Mouse (Mus musculus): Measurements from ENCODE around the gene Gadd45b.
A peak's percentile ranks its signal among the peaks of the same experiment; 100 is the strongest.

Gene Gadd45b

DNA sequence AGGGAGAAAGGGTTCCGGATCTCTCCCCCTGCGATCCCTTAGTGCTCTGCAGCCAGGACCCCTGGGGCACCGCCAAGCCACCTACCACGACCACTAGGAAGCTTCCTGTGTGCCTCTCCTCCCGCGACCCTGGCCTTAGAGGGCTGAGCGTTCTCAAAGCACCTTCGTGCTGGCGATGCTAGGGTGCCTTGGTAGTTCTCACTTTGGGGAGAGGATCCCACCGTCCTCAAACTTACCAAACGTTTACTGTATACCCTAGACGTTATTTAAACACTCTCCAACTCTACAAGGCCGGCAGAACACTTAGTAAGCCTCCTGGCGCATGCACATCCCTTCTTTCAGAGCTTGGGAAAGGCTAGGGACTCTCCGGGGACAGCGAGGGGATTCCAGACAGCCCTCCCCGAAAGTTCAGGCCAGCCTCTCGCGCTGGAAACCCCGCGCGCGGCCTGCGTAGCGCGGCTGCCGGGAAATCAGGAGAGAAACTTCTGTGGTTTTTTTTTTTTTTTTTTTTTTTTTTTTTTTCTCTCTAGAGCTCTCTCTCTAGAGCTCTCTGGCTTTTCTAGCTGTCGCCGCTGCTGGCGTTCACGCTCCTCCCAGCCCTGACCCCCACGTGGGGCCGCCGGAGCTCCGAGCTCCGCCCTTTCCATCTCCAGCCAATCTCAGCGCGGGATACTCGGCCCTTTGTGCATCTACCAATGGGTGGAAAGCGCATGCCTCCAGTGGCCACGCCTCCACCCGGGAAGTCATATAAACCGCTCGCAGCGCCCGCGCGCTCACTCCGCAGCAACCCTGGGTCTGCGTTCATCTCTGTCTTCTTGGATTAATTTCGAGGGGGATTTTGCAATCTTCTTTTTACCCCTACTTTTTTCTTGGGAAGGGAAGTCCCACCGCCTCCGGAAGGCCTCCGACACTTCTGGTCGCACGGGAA, at the start of gene Gadd45b:
Gadd45b (plus strand) TSS at position 775 of the 928 bp plus-strand sequence.
- peak; percentile 99 for DNase-seq

DNA sequence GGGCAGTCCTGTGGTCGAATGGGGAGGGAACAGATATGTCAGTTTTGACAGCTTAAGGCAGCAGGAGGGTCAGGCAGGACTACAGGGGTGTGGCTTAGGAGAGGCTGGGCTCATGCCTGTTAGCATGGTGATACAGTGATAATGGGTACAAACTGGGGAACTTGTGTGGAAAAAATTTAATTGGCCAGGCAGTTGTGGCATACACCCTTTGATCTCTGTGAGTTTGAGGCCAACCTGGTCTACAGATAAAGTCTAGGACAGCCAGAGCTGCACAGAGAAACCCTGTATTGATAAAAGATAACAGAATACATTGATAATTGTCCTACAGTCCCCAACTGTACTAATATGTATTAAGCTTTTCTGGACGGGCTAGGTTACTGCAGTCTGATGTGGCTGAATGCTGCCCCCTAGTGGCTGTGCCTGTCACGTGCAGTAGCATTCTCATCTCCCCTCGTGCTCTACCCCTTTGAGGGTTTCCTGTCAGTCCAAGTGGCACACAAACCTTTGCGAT, 49.7 kb upstream of the Gadd45b start:
- peak; percentile 65 to 87 for DNase-seq

DNA sequence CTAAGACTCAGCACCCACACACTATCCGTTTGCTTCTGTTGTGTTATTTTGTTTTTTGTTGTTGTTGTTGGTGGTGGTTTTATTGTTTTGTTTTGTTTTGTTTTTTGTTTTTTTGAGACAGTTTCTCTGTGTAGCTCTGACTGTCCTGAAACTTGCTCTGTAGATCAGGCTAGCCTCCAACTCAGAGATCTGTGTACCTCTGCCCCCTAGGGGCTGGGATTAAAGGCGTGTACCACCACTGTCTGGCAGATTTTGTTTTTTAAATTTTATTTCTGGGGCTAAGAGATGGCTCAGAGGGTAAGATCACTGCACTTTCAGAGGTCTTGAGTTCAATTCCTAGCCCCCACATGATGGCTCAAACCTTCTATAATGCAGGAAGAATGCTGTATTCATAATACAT, 49.0 kb upstream of the Gadd45b start:
- no peak for DNase-seq

DNA sequence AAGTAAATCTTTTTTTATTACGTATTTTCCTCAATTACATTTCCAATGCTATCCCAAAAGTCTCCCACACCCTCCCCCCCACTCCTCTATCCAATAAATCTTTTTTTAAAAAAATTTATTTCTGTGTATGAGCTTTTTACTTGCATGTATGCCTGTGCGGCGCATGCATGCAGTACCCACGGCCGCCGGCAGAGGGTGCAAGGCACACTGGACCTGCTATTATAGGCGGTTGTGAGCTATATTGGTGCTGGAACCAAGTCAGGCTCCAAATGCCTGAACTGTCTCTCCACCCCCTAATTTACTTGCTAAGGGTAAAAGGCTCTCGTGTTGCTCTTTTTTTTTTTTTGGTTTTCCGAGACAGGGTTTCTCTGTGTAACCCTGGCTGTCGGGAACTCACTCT, 48.6 kb upstream of the Gadd45b start:
- peak; percentile 75 to 90 for DNase-seq

DNA sequence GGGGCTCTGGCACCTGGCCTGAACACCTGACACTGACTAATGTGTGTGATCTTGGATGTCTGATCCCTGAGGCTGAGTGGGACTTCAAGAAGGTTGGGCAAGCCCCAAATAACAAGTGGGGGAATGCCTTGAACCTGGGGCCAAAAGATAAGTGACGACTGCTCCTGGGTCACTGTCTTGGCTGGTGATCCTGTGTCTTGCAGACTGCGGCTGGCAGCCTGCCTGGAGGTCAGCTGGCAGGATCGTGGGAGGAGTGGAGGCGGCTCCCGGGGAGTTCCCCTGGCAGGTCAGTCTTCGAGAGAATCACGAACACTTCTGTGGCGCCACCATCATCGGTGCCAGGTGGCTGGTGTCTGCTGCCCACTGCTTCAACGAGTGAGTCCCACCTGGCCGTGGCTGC, 42.7 kb upstream of the Gadd45b start:
- peak; percentile 86 to 91 for DNase-seq

DNA sequence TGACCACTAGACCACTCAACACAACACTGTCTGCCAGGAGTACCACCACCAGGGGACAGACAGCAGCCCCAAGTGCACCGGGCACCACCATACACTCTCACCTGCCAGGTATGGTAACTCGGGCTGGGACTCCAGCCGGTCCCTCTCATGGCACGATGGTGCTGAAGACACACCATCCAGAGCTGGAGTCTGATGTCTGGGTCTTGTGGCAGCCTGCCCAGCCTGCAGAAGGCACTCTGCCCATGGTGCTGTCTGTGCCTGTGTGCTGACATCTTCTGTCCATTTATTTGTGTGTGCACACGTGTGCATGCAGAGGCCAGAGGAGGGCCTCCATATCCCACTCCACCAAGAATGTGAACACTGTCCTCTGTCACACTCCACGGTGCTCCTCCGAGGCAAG, 34.8 kb upstream of the Gadd45b start:
- no peak for DNase-seq

DNA sequence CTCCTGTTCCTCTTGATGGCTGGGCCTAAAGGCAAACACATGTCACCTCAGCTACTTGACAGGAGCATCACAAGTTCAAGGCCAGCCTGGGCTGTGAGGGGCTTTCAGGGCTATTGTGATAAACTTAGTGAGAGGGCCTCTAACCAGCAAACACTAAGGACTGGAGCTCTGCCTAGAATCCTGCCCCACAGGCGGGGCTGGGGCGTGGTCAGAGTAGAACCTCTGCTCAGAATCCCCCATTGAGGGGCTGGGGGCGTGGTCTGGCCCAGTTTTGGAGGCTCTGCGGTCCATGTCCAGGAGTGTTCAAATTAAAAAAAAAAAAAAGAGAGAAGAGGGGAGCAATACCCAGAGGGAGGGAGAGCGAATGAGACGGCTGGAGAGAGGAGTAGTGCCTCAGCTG, 34.2 kb upstream of the Gadd45b start:
- no peak for DNase-seq

DNA sequence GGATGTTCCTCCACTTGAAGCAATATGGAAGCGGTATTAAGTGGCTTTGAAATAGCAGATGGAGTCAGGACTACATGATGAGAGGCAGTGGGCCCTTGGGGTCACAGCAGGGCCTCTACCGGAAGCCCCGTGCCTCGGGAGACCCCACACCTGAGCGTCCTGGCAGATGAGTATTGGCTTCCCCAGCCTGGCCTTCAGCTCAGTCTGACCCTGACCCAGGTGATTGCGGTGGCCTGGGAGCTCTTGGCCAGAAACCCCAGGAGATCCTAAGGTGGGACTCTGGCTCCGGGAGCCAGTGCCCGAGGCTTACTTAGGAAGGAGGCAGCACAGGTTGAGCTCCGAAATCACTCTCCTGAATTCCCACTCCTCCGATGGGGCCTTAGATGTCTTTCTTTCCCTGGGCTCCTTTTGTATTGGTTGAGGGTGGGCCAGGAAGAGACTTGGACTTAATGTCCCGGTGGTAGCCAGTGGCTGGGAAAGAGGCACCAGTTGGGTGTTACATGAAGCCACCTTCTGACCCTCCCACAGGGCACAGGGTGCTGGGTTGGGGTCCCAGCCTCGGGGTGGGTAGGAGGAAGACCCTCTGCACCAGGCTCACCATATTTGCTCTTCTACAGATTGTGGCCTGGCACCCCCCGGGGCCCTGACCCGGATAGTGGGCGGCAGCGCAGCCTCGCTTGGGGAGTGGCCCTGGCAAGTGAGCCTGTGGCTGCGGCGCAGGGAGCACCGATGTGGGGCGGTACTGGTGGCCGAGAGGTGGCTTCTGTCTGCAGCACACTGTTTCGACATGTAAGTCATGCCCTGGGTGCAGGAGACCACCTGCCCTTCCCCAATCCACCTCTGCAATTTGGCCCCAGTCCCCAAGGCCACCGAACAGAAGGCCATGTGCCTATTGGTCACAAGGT, 33.0 kb upstream of the Gadd45b start:
- no peak for DNase-seq

DNA sequence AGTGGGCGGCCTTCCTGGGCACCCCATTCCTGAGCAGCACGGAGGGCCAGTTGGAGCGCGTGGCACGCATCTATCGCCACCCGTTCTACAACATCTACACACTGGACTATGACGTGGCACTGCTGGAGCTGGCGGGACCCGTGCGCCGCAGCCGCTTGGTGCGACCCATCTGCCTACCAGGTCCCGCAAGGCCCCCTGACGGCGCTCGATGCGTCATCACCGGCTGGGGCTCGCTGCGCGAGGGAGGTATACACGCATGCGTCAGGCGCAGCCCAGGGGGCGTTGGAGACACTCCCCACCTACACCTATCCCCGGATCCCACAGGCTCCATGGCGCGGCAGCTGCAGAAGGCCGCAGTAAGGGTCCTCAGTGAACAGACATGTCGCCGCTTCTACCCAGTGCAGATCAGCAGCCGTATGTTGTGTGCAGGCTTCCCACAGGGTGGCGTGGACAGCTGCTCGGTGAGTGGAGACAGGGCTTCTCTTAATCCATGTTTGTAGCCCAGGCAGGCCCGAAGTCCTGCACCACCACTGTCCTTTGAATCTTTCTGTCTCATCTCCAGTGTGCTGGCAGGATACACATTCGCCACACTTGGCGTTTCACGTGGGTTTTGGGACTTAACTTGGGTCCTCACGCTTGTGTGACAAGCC, 31.9 kb upstream of the Gadd45b start:
- no peak for DNase-seq

DNA sequence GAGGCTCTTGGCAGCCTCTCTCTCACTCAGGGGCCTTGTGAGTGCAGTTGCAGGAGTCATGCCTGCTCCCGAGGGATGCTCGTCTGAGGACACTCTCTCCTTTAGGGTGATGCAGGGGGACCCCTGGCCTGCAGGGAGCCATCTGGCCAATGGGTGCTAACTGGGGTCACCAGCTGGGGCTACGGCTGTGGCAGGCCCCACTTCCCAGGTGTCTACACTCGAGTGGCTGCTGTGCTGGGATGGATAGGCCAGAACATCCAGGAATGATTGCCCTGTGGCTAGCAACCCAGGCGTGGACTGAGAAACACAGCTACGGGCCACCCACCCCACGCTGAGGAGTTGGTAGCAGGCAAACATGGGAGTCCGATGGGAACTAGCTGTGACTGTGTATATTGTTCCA, 30.8 kb upstream of the Gadd45b start:
- no peak for DNase-seq

DNA sequence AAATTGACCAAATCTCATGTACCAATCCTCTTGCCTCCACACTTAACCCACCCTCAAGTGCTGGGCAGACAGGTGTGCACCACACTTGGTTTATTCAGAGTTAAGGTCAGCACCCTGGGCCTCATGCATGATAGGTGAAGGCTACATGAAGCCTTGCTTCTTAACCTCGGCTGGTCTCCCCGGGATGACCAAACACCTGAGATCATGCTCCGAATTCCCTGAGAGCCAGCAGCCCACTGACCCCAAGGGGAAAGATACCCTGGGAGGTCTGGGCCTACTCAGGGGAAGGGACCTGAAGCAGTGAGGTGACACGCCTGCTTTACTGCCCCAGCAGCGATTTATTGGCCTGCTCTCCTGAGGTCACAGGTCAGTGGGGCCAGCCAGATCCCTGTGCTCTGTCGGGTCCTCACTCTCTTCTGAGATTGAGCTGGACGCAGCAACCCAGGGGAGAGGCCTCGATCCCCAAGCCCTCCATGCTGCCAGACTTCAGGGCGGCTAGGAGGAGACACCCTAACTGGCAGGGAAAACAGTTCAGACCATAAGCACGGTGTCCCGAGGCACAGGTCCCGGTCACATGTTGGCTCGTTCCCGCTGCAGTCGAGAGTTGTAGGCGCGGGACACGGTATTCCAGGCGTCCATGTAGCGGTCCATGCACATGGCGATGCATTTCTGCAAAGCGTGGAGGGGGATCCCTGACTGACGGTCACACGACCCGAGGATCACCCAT, 30.1 kb upstream of the Gadd45b start:
- no peak for DNase-seq

DNA sequence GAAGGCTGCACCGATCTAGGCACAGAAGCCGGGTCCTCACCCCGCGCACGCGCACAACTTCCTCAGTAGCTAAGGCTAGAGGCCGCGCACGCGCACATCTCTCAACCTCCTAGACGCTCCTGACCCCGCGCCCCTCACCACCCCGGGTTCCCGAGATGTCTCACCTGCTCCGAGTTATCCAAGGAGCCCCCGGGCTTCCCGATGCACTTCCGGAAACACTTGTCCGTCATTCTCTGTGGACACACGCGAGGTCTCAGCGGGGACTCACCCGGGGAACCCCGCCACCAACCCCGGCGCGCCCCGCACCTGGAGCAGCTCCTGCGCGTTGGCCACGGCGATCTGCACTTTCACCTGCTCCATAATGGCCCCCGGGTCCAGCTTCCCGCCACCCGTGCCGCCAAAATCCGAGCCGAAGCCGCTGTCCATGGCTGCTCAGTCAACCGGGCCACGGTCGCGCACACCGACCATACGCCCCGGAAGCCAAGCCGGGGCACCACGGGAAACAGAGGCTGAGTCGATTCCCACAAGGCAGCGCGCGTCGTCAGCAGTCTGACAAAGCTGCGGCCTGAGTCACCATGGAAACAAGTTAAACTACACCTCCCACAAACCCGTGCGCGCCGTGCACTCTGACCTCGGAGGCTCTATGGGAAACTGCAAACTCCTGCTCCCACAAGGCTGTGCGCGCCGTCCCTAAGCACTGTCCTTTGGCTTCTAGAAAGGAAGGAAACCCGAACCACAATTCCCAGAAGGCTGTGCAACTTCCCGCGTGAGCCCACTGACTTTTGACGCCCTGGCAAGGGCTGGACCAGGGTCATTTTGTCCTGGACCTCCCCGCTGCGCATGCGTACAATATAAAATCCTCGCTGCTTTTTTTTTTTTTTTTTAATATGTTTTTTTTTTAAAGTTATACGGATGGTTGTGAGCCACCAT, 29.3 kb upstream of the Gadd45b start, which contains the start of gene Timm13:
Timm13 (minus strand) TSS at position 652 of the 930 bp plus-strand sequence.
- DNase-seq, result peak; percentile 98 to 100

DNA sequence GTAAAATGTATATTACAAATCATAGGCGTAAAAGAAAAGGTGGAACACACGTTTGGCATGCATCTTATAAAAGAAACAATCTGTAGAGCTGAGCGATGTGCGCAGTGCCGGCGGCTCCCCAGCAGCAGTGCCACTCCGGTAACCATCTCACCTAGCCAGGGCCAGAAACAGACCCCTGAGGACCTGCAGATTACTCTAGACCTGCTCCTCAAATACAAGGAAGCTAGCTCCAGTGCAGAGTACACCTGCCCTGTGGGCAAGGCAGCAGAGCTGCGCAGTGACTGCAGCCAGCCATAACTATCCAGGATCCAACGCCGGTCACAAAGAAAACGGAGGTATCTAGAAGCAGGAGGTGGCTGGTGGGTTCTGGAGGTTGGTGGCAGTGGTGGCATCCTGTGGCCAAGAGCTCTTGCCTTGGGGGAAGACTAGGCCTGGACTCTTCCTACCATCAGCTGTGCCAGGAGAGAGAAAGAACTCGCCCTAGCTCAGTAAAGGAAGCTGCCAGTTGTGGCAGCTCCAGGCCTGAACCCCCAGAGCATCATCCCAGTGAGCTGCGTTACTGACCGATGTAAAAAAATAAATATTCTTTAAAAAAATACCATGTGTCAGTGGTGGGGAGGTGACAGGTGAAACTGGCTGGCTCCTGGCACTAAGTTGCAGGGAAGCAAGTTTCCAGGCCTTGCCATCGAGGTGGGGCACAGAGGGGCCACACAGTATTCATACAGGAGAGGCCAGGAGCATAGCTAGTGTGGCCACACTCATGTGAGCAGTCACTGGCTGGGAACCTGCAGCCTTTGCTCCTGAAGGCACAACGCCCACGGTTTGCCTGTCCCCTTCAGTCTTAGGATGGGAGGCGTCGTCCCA, 28.2 kb upstream of the Gadd45b start:
- DNase-seq, result peak in 1 of 2 experiments; percentile 21

DNA sequence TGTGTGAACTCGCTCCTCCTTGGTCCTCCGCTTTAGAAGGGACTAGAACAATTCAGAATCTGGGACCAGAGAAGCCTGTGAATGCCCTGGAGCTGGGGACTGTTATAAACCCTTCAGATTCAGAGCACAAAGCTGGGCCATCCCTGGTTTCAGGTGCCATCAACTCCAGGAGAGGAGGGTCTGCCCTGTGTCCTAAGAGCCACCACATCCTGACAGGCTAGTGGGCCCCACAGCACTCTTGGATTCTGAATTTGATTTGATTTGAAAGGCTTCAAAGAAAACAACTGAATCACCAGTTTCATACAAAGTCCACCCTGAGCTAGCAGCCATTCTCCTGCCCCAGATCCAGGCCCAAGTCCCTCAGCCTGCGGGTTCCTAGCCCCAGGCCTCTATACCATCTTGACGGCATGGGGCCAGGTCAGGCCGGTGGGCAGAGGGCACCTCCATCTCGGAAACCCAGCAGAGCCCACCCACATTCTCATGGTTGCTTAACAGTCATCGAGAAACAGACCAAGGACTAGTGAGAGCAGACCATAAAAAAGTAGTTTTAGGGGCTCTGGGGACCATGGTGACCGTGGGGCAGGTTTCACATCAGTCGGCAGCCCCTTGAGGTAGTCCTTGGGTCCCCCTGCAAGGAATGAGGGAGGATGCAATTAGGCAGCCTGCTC, 27.5 kb upstream of the Gadd45b start:
- DNase-seq, result no peak

DNA sequence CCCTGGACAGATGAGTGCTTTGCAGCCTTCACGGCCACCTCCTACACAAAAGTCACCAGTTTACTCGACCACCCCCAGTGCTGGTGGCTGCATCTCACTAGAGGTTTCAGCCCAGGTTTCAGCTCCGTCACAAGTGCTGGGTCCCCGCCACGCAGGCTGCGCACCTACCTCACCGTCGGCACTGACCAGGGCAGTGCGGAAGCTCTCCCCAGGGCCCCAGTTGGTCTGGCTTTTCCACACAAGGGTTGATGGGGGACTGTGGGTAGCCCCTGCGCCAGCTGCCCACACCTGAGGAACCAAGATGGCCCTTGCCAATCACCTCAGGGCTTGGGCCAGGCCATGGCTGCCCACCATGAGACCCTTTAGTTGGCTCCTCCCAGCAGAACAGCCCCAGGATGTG, 26.6 kb upstream of the Gadd45b start:
- DNase-seq, result no peak

DNA sequence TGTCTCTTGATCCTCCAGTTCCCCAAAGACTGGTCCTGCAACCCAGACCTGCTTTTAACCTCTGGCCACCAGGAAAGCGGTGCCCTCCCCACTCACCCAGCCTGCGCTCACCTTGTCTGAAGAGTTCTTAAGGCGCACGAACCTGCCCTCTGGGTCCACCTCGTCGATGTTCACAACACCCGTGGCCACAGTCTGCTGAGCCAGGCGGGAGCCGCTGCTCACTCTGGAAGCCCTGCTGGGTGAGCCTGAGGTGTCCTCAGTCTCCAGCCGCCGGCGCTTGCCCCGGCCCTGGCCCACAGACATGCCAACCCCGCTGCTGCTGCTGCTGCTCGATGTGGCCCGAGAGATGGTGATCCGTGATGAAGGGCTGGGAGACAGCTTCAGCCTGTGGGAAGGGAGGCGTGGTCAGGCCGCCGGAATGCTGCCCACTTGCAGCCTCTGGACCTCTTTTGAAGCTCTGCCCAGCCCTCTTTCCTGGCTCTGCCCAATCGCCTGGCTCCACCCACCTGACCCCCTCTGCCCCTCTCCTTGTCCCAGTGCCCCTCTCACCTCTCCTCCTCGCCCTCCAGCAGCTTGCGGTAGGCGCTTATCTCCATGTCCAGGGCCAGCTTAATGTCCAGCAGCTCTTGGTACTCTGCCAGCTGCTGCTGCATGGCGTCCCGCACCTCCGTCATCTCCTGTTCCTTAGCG, 25.7 kb upstream of the Gadd45b start:
- DNase-seq, result no peak

DNA sequence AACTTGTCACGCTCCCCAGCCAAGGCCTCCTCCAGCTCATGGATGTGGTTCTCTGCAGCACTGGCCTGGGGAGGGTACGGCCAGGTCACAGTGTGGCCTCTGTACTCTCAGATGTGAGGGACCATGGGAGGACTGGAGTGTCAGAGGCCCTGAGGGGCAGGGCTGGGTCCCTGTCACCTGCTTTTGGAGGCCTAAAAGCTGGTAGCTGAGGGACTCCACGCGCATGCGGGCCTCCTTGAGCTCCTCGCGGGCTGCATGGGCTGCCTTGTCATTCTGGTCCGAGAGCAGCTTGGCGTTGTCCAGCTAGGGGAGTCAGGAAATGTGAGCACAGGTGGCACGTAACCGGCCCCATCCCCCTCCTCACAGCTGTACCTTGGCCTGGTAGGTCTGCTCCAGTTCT, 25.2 kb upstream of the Gadd45b start:
- DNase-seq, result no peak

DNA sequence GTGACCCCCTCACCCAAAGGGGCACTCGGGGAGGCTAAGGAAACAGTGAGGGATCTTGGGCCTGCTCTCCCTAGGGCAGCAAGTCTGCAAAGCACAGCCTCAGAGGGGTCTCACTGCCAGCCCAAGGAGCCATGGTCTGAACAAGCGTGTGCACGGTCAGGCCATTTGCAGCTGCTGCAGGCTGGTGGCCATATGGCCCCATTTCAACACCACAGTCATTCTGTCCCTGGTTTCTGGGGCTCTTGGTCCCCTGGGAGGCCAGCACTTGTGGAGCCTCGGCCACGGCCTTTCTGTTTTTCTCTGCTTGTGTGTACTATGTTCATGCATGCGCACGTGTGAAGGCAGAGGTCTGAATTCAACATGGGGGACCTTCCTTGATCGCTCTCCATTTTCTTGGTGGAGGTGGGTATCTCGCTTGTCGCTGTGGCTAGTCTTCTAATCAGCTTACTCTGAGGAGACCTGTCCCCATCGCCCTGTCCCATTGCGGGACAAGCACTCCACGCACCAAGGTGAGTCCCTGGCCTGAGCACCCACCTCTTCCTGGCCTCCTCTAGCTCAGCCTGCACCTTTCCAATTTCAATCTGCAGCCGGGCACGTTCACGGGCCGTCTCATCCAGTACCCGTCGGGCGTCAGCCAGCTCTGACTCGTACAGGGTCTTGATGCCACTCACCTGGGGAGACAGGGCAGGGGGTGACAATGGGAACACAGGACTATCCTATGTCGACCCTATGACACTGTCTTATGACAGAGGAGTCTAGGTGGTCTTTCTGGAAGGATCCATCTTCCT, 20.3 kb upstream of the Gadd45b start:
- DNase-seq, result no peak

Measured in kidney, postnatal 36 days (tissue).